ENCODE assay signal across 19 mouse cellular contexts in genomic region chr8:54548383-54548782, GRCm38 (mm10). TPM values are rescaled to one million over a fixed set of nuclear protein-coding genes. Genes with fewer than 3 reads are reported as not detected.
DNase-seq lines count a peak whose midpoint lies in the region; ATAC-seq and TF ChIP-seq lines count a peak whose summit lies in the region.
"Had no signal": no experiment of that assay in that cellular context is flagged by ENCODE, and none has a peak within 500 bp of the region (broad histone marks: within the 10 kb centered on the region; RNA-seq: fewer than 3 reads in every experiment).

No protein-coding gene starts in this region.

- H3K27ac ChIP-seq in hindbrain, postnatal 0 days = no peak overlapping the region
- no peak overlapping the region for H3K27ac ChIP-seq in hindbrain, embryonic 10.5 days
- H3K27ac ChIP-seq: layer of hippocampus, adult 2 months; limb, embryonic 10.5 days; liver, embryonic 14.5 days; midbrain, embryonic 12.5 days had no signal

- H3K27me3 ChIP-seq in hindbrain, postnatal 0 days (ENCODE audit: insufficient read depth, low read length) = no peaks in the 10 kb centered on the region
- no peaks in the 10 kb centered on the region for H3K27me3 ChIP-seq in hindbrain, embryonic 10.5 days (ENCODE audit: insufficient read depth, poor library complexity, severe bottlenecking)

- no peaks in the 10 kb centered on the region for H3K9me3 ChIP-seq in hindbrain, postnatal 0 days (ENCODE audit: low read length)
- no peaks in the 10 kb centered on the region for H3K9me3 ChIP-seq in hindbrain, embryonic 10.5 days
- H3K9me3 ChIP-seq: limb, embryonic 10.5 days; midbrain, embryonic 12.5 days had no signal

- TF ChIP-seq CTCF in hindbrain, postnatal 0 days (IDR thresholded peaks at IDR 0.05; ENCODE audit: low read depth) = no peak

- DNase-seq in cerebellum, postnatal 25 days = peak; percentile 22 to 43
- DNase-seq in cerebellum, adult 11-12 months = no peak
- DNase-seq in hindbrain, postnatal 0 days (ENCODE audit: low spot score) = peak; percentile 51
- no peak for DNase-seq in hindbrain, embryonic 10.5 days (ENCODE audit: low spot score)
- peak; percentile 48 for DNase-seq in NIH3T3 (ENCODE audit: low read depth)
- peak; percentile 56 for DNase-seq in fibroblast of lung, adult 2 months (ENCODE audit: low read depth)
- DNase-seq in neural tube, embryonic 10.5 days (ENCODE audit: extremely low spot score, low spot score) = no peak
- DNase-seq in spleen, adult 12 weeks (ENCODE audit: low spot score) = no peak
- DNase-seq: heart, postnatal 4 days; lung, postnatal 14 days; spleen, adult 18-20 months had no signal

- H3K4me3 ChIP-seq in hindbrain, postnatal 0 days (ENCODE audit: low read length) = no peak overlapping the region
- no peak overlapping the region for H3K4me3 ChIP-seq in hindbrain, embryonic 10.5 days
- H3K4me3 ChIP-seq: layer of hippocampus, adult 2 months; limb, embryonic 10.5 days; midbrain, embryonic 12.5 days had no signal

- WGBS in hindbrain, postnatal 0 days = 55% methylated on average over 6 of the region's 6 CpGs
- 63% methylated on average over 6 of the region's 6 CpGs for WGBS in hindbrain, embryonic 10.5 days

- ATAC-seq in hindbrain, postnatal 0 days = peak; percentile 89
- ATAC-seq: intestine, embryonic 16.5 days had no signal

- H3K4me2 ChIP-seq in hindbrain, postnatal 0 days (ENCODE audit: low read depth, low read length) = no peak overlapping the region
- H3K4me2 ChIP-seq: midbrain, embryonic 12.5 days had no signal

- H3K4me1 ChIP-seq in hindbrain, postnatal 0 days (ENCODE audit: insufficient read depth, low read length) = no peaks in the 10 kb centered on the region
- H3K4me1 ChIP-seq in hindbrain, embryonic 10.5 days (replicated peaks) = no peaks in the 10 kb centered on the region
- H3K4me1 ChIP-seq: limb, embryonic 10.5 days; midbrain, embryonic 12.5 days had no signal

- H3K36me3 ChIP-seq in hindbrain, postnatal 0 days (ENCODE audit: insufficient read depth, low read length) = no peaks in the 10 kb centered on the region
- no peaks in the 10 kb centered on the region for H3K36me3 ChIP-seq in hindbrain, embryonic 10.5 days
- H3K36me3 ChIP-seq: limb, embryonic 10.5 days; midbrain, embryonic 12.5 days had no signal

- no peak overlapping the region for H3K9ac ChIP-seq in hindbrain, postnatal 0 days (replicated peaks; ENCODE audit: low read length)
- H3K9ac ChIP-seq: liver, embryonic 14.5 days; midbrain, embryonic 12.5 days had no signal

RNA-seq across cellular contexts. Expression of gene Spcs3, which starts 18.6 kb away (rescaled TPM):
- total RNA-seq in hindbrain, postnatal 0 days (2014; rRNA removed) = 28.9 and 29.6 TPM in 2 replicates
- polyA plus RNA-seq in hindbrain, postnatal 0 days (2015; fragmentation: Nextera tagmentation; extraction: Ambion mirVana) = 37.5 and 40.7 TPM in 2 replicates
- polyA plus RNA-seq in hindbrain, embryonic 10.5 days (2016; fragmentation: Nextera tagmentation; extraction: Ambion mirVana) = 61.9 and 85.7 TPM in 2 replicates

RNA-seq across cellular contexts. Expression of gene Asb5, which starts 19.0 kb away (rescaled TPM):
- 1.0 and 11.9 TPM in 2 replicates for total RNA-seq in hindbrain, postnatal 0 days (2014; rRNA removed)
- polyA plus RNA-seq in hindbrain, postnatal 0 days (2015; fragmentation: Nextera tagmentation; extraction: Ambion mirVana) = 12.9 and 13.0 TPM in 2 replicates
- polyA plus RNA-seq in hindbrain, embryonic 10.5 days (2016; fragmentation: Nextera tagmentation; extraction: Ambion mirVana) = 4.2 and 6.3 TPM in 2 replicates

RNA-seq across cellular contexts. Expression of gene Spata4, which starts 52.2 kb away (rescaled TPM):
- total RNA-seq in hindbrain, postnatal 0 days (2014; rRNA removed) = not detected in 2 replicates
- 0.31 and 0.39 TPM in 2 replicates for polyA plus RNA-seq in hindbrain, postnatal 0 days (2015; fragmentation: Nextera tagmentation; extraction: Ambion mirVana)
- not detected in 2 replicates for polyA plus RNA-seq in hindbrain, embryonic 10.5 days (2016; fragmentation: Nextera tagmentation; extraction: Ambion mirVana)
- total RNA-seq: gastrocnemius, postnatal 36 days had no signal
- polyA plus RNA-seq: forebrain, embryonic 11.5 days; intestine, embryonic 16.5 days; limb, embryonic 10.5 days; liver, embryonic 14.5 days; midbrain, embryonic 12.5 days; neural tube, embryonic 11.5 days had no signal

Comparison
In these comparisons a context has a peak if more than half of its experiments do, and no peak if none do; other contexts are left out.
1. DNase-seq: peak in cerebellum, postnatal 25 days (2 of 2), hindbrain, postnatal 0 days (single experiment), NIH3T3 (single experiment) and fibroblast of lung, adult 2 months (single experiment); none in cerebellum, adult 11-12 months (single experiment), hindbrain, embryonic 10.5 days (single experiment), neural tube, embryonic 10.5 days (single experiment) and spleen, adult 12 weeks (single experiment).